Mouse (Mus musculus) hindbrain, embryonic 14.5 days (tissue): ENCODE data around the gene 2210011C24Rik. TPM values are rescaled to one million over a fixed set of nuclear protein-coding genes. Genes with fewer than 3 reads are reported as not detected.

Experiments used
- ATAC-seq: fragments of 200-750 bp; cut with Nextera tagmentation; 2 replicates; pipeline ENCODE4 v1.8.0; 2017; ENCODE audit warnings: moderate number of reproducible peaks, mild to moderate bottlenecking, moderate TSS enrichment, moderate library complexity; ENCODE audit not compliant: low FRiP score
- DNase-seq: peaks from one replicate; pipeline ENCODE4 v3.0.0-alpha.2; 2015; ENCODE audit warnings: low spot score
- H3K27ac ChIP-seq: fragments of 300-500 bp; sonication (generic); 2 replicates; pipeline ENCODE4 v1.5.1; 2014; ENCODE audit warnings: mild to moderate bottlenecking, moderate library complexity
- H3K27me3 ChIP-seq: fragments of 300-500 bp; sonication (generic); 2 replicates; pipeline ENCODE4 v1.6.1; 2014; ENCODE audit warnings: mild to moderate bottlenecking, low read length, mixed read lengths; ENCODE audit not compliant: control insufficient read depth, insufficient read depth
- H3K36me3 ChIP-seq: fragments of 300-500 bp; sonication (generic); replicated peaks from 2 replicates; pipeline ENCODE4 v1.6.1; 2014; ENCODE audit not compliant: control insufficient read depth, insufficient read depth
- H3K4me1 ChIP-seq: fragments of 300-500 bp; sonication (generic); replicated peaks from 2 replicates; pipeline ENCODE4 v1.6.1; 2014; ENCODE audit warnings: antibody characterized with exemption, low read length, mixed read lengths; ENCODE audit not compliant: control insufficient read depth, insufficient read depth
- H3K4me2 ChIP-seq: fragments of 300-500 bp; sonication (generic); replicated peaks from 2 replicates; pipeline ENCODE4 v1.6.1; 2014; ENCODE audit warnings: mild to moderate bottlenecking, moderate library complexity
- H3K4me3 ChIP-seq: fragments of 300-500 bp; sonication (generic); replicated peaks from 2 replicates; pipeline ENCODE4 v1.5.1; 2014; ENCODE audit warnings: mild to moderate bottlenecking, low read length
- H3K9ac ChIP-seq: fragments of 300-500 bp; sonication (generic); 2 replicates; pipeline ENCODE4 v1.6.1; 2014
- H3K9me3 ChIP-seq: fragments of 300-500 bp; sonication (generic); 2 replicates; pipeline ENCODE4 v1.6.1; 2016; ENCODE audit warnings: low read length; ENCODE audit not compliant: control insufficient read depth
- WGBS: fragments of 180-500 bp; shearing (Covaris S2); extraction: QIAGEN DNeasy Blood & Tissue Kit; methylation state at CpG from one replicate; pipeline ENCODE4 v1.1.7; 2014; 5-methylcytosine and 5-hydroxymethylcytosine counted together
- polyA plus RNA-seq: library from polyadenylated mRNA; unstranded; fragments of >200 nt; fragmentation: Nextera tagmentation; extraction: Ambion mirVana; gene quantifications from 2 replicates; pipeline ENCODE4 v1.2.1, GENCODE M21; 2014

The 2210011C24Rik gene
- polyA plus RNA-seq, 1 experiment from 2014 or later: 0.52 TPM

DNA sequence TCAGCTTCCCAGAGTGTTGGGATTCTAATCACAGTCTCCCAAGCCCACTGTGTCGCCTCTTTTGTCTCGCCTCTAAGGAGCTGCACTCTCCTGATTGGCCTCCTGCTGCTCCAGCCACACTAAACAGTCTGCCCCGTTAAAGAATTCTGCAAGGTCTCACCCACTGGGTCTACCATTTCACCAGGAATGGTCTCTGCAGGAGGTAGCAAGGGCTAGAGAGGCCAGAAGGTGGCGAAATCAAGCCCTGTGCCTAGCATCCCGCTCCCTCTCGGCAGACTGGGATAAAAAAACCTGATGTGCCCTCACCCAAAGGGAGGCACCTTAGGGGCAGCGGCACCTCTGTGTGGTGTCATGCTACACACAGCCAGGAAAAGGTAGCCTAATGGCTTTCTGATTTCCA is 32.1 kb upstream of the 2210011C24Rik start:
- DNase-seq (no peak), ATAC-seq (no peak)
- peaks cover 60% of the 10 kb centered on the region for H3K27me3 ChIP-seq
- WGBS: 5% methylated on average over 7 of the region's 7 CpGs
- no peak overlapping the region for H3K9ac ChIP-seq
- no peak overlapping the region for H3K27ac ChIP-seq
- no peaks in the 10 kb centered on the region for H3K9me3 ChIP-seq
- H3K4me1 ChIP-seq: peaks cover 11% of the 10 kb centered on the region; the same call in 1 of the 2 replicates
- H3K4me3 ChIP-seq: no peak overlapping the region
- no peaks in the 10 kb centered on the region for H3K36me3 ChIP-seq
- H3K4me2 ChIP-seq: no peak overlapping the region

DNA sequence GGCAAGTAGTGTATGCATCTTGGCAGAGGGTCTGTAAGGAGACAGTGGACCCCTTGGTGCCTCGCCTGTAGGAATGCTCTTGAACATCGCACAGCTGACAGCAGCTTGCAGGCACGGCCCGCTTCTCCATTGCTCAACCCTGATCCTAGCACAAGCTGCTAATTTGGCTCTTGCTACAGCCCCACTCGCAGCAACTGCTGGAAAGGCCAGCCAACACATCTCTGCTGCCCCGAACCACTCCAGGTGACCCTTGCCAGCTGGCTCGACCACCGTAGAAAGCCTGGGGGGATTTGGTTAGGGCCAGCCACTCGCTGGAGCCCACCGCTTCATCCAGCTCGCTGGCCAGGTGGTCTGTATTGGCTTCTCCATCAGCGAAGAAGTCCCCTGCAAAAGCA is 31.0 kb upstream of the 2210011C24Rik start:
- Histone ChIP-seq H3K27ac (no peak overlapping the region), H3K36me3 (no peaks in the 10 kb centered on the region), H3K4me3 (no peak overlapping the region), H3K4me1 (peaks cover 11% of the 10 kb centered on the region; the same call in 1 of the 2 replicates), H3K9me3 (no peaks in the 10 kb centered on the region), H3K27me3 (peaks cover 60% of the 10 kb centered on the region), H3K4me2 (no peak overlapping the region), H3K9ac (no peak overlapping the region)
- 38% methylated on average over 12 of the region's 12 CpGs for WGBS
- DNase-seq (no peak), ATAC-seq (no peak)

DNA sequence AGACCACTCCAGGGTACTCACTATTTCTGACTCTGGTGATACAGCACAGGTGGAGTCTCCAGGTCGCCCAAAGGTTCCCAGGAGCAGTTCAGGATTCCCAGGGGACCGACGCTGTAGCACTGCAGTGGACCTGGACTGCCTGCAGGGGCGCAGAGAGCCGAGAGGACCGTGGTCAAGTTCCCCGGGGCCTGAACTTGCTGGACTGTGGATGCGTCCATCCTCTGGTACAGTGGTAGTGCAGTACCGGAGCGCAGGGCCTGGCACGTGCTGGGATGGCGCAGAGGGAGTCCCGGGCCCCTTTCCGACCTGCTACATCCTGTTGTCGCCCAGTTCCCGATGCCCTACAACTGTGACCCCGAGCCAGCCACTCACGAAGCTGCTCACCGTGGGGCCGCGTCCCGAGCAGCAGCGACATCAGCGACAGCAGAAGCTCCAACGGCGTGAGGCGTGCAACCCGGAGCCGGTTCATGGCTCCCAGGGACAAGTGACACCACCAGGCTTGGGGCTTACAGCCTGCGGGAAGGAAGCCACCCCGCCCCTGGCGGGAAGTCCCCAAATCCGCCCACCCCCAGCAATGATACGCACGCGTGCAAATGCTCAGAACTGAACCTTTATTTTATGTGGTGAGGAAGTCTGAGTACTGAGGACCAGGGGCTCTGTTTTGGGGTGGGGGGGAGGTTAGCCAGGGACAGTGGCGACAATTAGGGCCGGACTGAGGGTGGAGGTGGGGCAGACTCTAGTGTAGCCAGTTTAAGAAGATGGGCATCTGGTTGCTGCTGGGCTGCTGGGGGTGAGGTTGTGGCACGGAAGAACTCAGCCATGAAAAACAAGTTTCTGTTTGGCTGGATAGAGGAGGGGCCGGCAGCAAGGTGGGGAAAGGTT is 30.3 kb upstream of the 2210011C24Rik start, which contains the start of gene Il27ra:
Gene Il27ra (minus strand): TSS at position 524 of the 882 bp plus-strand sequence.
- no peak within 1 kb of the TSS for H3K27ac ChIP-seq
- peak; percentile 55 for DNase-seq
- 4% methylated on average over 40 of the region's 40 CpGs for WGBS
- H3K27me3 ChIP-seq: peaks cover 60% of the 10 kb centered on the region
- peak within 1 kb of the TSS; percentile 40 for H3K9ac ChIP-seq
- H3K9me3 ChIP-seq: no peaks in the 10 kb centered on the region
- H3K4me3 ChIP-seq: peak within 1 kb of the TSS; percentile 28
- peak; percentile 75 for ATAC-seq
- peaks cover 11% of the 10 kb centered on the region; the same call in 1 of the 2 replicates for H3K4me1 ChIP-seq
- H3K36me3 ChIP-seq: no peaks in the 10 kb centered on the region
- peak within 1 kb of the TSS; percentile 52 for H3K4me2 ChIP-seq

GRCm38 (mm10) chr8:84039050-84039449 is 27.1 kb upstream of the 2210011C24Rik start:
- H3K4me2 ChIP-seq: no peak overlapping the region
- DNase-seq: peak; percentile 91
- H3K27me3 ChIP-seq: peaks cover 35% of the 10 kb centered on the region
- H3K4me3 ChIP-seq: no peak overlapping the region
- no peaks in the 10 kb centered on the region for H3K9me3 ChIP-seq
- no peaks in the 10 kb centered on the region for H3K36me3 ChIP-seq
- no peak for ATAC-seq
- WGBS: 6% methylated on average over 5 of the region's 5 CpGs
- no peak overlapping the region for H3K9ac ChIP-seq
- no peak overlapping the region for H3K27ac ChIP-seq
- H3K4me1 ChIP-seq: peaks cover 11% of the 10 kb centered on the region; the same call in 1 of the 2 replicates

GRCm38 (mm10) chr8:84038015-84038414 is 26.0 kb upstream of the 2210011C24Rik start:
- H3K4me2 ChIP-seq: no peak overlapping the region
- H3K9me3 ChIP-seq: no peaks in the 10 kb centered on the region
- H3K4me1 ChIP-seq: peaks cover 11% of the 10 kb centered on the region; the same call in 1 of the 2 replicates
- no peaks in the 10 kb centered on the region for H3K36me3 ChIP-seq
- no peak overlapping the region for H3K9ac ChIP-seq
- DNase-seq: no peak
- peaks cover 25% of the 10 kb centered on the region for H3K27me3 ChIP-seq
- WGBS: 87% methylated on average over 5 of the region's 5 CpGs
- no peak overlapping the region for H3K4me3 ChIP-seq
- no peak overlapping the region for H3K27ac ChIP-seq
- no peak for ATAC-seq

- DNase-seq (no peak), ATAC-seq (no peak)
- Histone ChIP-seq H3K27ac (no peak overlapping the region), H3K4me2 (no peak overlapping the region), H3K27me3 (peaks cover 4% of the 10 kb centered on the region), H3K4me1 (no peaks in the 10 kb centered on the region), H3K9ac (no peak overlapping the region), H3K36me3 (no peaks in the 10 kb centered on the region), H3K9me3 (no peaks in the 10 kb centered on the region), H3K4me3 (no peak overlapping the region)
- WGBS: 76% methylated on average over 4 of the region's 4 CpGs
Observed at GRCm38 (mm10) chr8:84032777-84033176, 20.8 kb upstream of the 2210011C24Rik start.

DNA sequence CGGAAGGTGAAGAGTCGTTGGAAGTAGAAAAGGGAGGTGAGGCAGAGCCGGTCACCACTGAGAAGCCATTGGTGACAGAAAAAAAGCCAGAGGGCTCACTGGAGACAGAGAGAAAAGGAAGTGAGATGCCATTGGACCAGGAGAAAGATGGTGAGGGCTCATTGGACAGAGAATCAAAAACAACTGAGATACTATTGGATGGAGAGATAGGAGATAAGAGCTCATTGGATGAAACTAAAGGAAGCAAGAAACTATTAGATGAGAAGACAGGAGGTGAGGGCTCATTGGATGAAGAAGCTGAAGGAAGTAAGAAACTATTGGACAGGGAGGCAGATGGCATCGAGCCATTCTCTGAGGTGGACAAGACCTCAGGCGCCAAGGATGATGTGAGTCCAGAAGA is 17.3 kb upstream of the 2210011C24Rik start:
- DNase-seq: no peak
- H3K27ac ChIP-seq: no peak overlapping the region
- no peak for ATAC-seq
- no peak overlapping the region for H3K4me2 ChIP-seq
- WGBS: 90% methylated on average over 5 of the region's 5 CpGs
- no peaks in the 10 kb centered on the region for H3K36me3 ChIP-seq
- H3K4me3 ChIP-seq: no peak overlapping the region
- H3K9me3 ChIP-seq: no peaks in the 10 kb centered on the region
- peaks cover 25% of the 10 kb centered on the region for H3K27me3 ChIP-seq
- no peak overlapping the region for H3K9ac ChIP-seq
- no peaks in the 10 kb centered on the region for H3K4me1 ChIP-seq

DNA sequence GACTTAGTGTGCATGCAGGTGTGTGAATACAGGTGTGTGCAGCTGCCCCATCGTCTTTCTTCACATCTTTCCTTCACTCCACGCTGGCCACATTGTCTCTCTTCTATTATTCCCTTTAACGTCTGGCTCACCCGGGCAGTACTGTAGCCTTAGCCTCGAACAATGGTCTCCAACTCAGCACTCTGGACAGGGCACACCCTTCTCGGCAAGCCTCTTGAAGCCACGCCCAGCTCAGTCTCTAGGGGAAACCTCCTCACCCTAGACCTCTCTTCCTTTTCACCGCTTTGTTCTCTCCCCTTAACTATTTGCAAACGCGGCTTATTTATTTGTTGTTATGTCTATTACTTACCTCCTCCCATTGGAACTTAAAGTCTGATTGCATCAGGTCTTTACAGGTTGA is 15.5 kb upstream of the 2210011C24Rik start:
- H3K27me3 ChIP-seq: peaks cover 29% of the 10 kb centered on the region
- no peaks in the 10 kb centered on the region for H3K9me3 ChIP-seq
- H3K27ac ChIP-seq: no peak overlapping the region
- ATAC-seq (no peak), DNase-seq (no peak)
- H3K4me2 ChIP-seq: 0 out of 2 replicates have a peak overlapping the region, but pooled peaks have one; percentile 59
- H3K4me1 ChIP-seq: no peaks in the 10 kb centered on the region
- no peaks in the 10 kb centered on the region for H3K36me3 ChIP-seq
- 13% methylated on average over 10 of the region's 10 CpGs for WGBS
- no peak overlapping the region for H3K4me3 ChIP-seq
- no peak overlapping the region for H3K9ac ChIP-seq

DNA sequence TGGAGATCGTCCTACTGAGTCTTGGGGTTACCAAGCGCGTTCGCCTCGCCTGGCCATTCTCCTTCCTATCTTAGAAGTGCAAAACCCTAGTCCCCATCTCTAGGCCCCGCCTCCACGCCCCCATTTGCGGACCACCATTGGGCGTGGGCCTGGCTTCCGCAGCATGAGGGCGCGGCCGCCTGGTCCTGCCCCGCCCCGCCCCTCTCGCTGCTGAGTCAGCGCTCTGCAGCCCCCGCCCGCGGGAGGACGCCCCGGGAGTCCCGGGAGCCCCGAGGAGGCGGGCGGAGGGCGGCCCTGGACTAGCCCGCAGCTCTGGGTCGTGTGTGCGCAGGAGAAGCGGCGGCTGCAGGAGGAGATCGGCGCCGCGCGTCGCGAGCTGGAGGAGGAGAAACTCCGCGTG is 13.9 kb upstream of the 2210011C24Rik start:
- H3K27me3 ChIP-seq: peaks cover 37% of the 10 kb centered on the region
- ATAC-seq: peak; percentile 76
- no peaks in the 10 kb centered on the region for H3K36me3 ChIP-seq

More for the DNA sequence above, 13.9 kb upstream of the 2210011C24Rik start:
- H3K27ac ChIP-seq: no peak overlapping the region
- H3K9me3 ChIP-seq: no peaks in the 10 kb centered on the region
- no peaks in the 10 kb centered on the region for H3K4me1 ChIP-seq
- peak; percentile 38 for DNase-seq
- 1% methylated on average over 41 of the region's 41 CpGs for WGBS
- H3K4me3 ChIP-seq: peak overlapping the region; percentile 32
- peak overlapping the region; percentile 59 for H3K4me2 ChIP-seq
- H3K9ac ChIP-seq: peak overlapping the region; percentile 49
